ENCODE assay signal across 11 mouse cellular contexts in the genomic region with DNA sequence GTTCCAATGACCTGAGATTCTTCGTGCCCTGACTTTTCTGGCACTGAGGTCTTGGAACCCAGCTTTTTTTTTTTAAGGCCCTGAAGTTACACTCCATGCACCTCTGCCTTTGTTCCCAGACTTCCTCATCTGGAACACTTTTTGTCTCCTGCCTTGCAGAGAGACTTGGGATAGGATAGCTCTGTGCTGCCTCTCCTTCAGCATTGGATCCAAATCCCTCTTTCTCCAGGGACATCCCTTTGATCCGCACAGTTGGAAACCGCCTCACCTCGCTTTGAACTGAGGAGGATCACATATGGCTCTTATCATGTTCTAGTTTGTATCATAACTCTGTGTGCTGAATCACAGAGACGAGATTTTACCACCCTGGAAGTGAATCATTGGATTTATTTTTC.
A peak's percentile ranks its signal among the peaks of the same experiment; 100 is the strongest.
DNase-seq lines count a peak whose midpoint lies in the region; ATAC-seq and TF ChIP-seq lines count a peak whose summit lies in the region.
"Had no signal": no experiment of that assay in that cellular context is flagged by ENCODE, and none has a peak within 500 bp of the region (broad histone marks: within the 10 kb centered on the region; RNA-seq: fewer than 3 reads in every experiment).

No protein-coding gene starts in this region.

- no peaks in the 10 kb centered on the region for H3K27me3 ChIP-seq in forebrain, postnatal 0 days (ENCODE audit: insufficient read depth, low read length)
- no peaks in the 10 kb centered on the region for H3K27me3 ChIP-seq in neural tube, embryonic 15.5 days (replicated peaks)

- no peak overlapping the region for H3K9ac ChIP-seq in forebrain, postnatal 0 days
- no peak overlapping the region for H3K9ac ChIP-seq in neural tube, embryonic 15.5 days (replicated peaks)

- WGBS in forebrain, postnatal 0 days: 55% methylated on average over 5 of the region's 5 CpGs
- 78% methylated on average over 5 of the region's 5 CpGs for WGBS in neural tube, embryonic 15.5 days

- no peak for TF ChIP-seq CTCF in layer of hippocampus, adult 2 months (conservative IDR thresholded peaks at IDR 0.05)
- TF ChIP-seq CTCF in forebrain, postnatal 0 days (IDR thresholded peaks at IDR 0.05; ENCODE audit: low read depth): no peak

- no peaks in the 10 kb centered on the region for H3K9me3 ChIP-seq in forebrain, postnatal 0 days (ENCODE audit: low read length)
- no peaks in the 10 kb centered on the region for H3K9me3 ChIP-seq in neural tube, embryonic 15.5 days (replicated peaks)

- H3K4me3 ChIP-seq in layer of hippocampus, adult 2 months: no peak overlapping the region
- no peak overlapping the region for H3K4me3 ChIP-seq in forebrain, postnatal 0 days (ENCODE audit: low read depth, low read length)
- no peak overlapping the region for H3K4me3 ChIP-seq in neural tube, embryonic 15.5 days (replicated peaks)

- DNase-seq in frontal cortex, postnatal 36 days (ENCODE audit: low spot score in 2 of 2): no peak
- no peak for DNase-seq in layer of hippocampus, adult 2 months (ENCODE audit: low spot score in 2 of 2)
- no peak for DNase-seq in layer of hippocampus, adult 8-10 months (ENCODE audit: low spot score in 2 of 2)
- DNase-seq in forebrain, postnatal 0 days: no peak
- no peak for DNase-seq in layer of hippocampus, adult 9-11 months
- DNase-seq: layer of hippocampus, postnatal 36 days; retina, postnatal 1 day had no signal

- H3K4me1 ChIP-seq in forebrain, postnatal 0 days (ENCODE audit: insufficient read depth): peaks cover 9% of the 10 kb centered on the region; the same call in 1 of the 2 replicates
- 0 out of 2 replicates have a peak, but pooled peaks cover 8% of the 10 kb centered on the region for H3K4me1 ChIP-seq in neural tube, embryonic 15.5 days

- H3K36me3 ChIP-seq in forebrain, postnatal 0 days (ENCODE audit: insufficient read depth): no peaks in the 10 kb centered on the region
- H3K36me3 ChIP-seq in neural tube, embryonic 15.5 days: no peaks in the 10 kb centered on the region

- peak overlapping the region; percentile 69 for H3K27ac ChIP-seq in layer of hippocampus, adult 2 months
- H3K27ac ChIP-seq in forebrain, postnatal 0 days (ENCODE audit: low read depth, low read length): 0 out of 2 replicates have a peak overlapping the region, but pooled peaks have one; percentile 5
- peak overlapping the region; percentile 54; the same call in 1 of the 2 replicates for H3K27ac ChIP-seq in neural tube, embryonic 15.5 days (replicated peaks)

- peak; percentile 46 for ATAC-seq in frontal cortex, adult (ENCODE audit: low TSS enrichment)
- ATAC-seq in forebrain, postnatal 0 days: peak; percentile 46
- no peak for ATAC-seq in neural tube, embryonic 15.5 days (ENCODE audit: low FRiP score)
- ATAC-seq in cerebellum, adult (ENCODE audit: insufficient number of reproducible peaks, low FRiP score, low TSS enrichment): no peak
- ATAC-seq: midbrain, embryonic 16.5 days had no signal

- no peak overlapping the region for H3K4me2 ChIP-seq in forebrain, postnatal 0 days (ENCODE audit: low read depth)
- no peak overlapping the region for H3K4me2 ChIP-seq in neural tube, embryonic 15.5 days

Comparison
In these comparisons a context has a peak if more than half of its experiments do, and no peak if none do; other contexts are left out.
1. ATAC-seq: peak in frontal cortex, adult (single experiment) and forebrain, postnatal 0 days (single experiment); none in neural tube, embryonic 15.5 days (single experiment) and cerebellum, adult (single experiment).
2. H3K27ac ChIP-seq: peak in every context shown above with its lines; median percentile 69 in layer of hippocampus, adult 2 months; 54 in neural tube, embryonic 15.5 days; 5 in forebrain, postnatal 0 days.